Mouse (Mus musculus) hindbrain, embryonic 16.5 days (tissue): Measurements from ENCODE around the gene Vmn1r15. TPM values are rescaled to one million over a fixed set of nuclear protein-coding genes. Genes with fewer than 3 reads are reported as not detected.

Source experiments
- ATAC-seq: fragments of 200-750 bp; cut with Nextera tagmentation; 2 replicates; pipeline ENCODE4 v1.8.0; 2017; ENCODE audit warnings: moderate TSS enrichment, moderate library complexity
- H3K27ac ChIP-seq: fragments of 300-500 bp; sonication (generic); 2 replicates; pipeline ENCODE4 v1.5.1; 2014; ENCODE audit warnings: low read depth, mild to moderate bottlenecking, control low read depth, low read length, moderate library complexity
- H3K27me3 ChIP-seq: fragments of 300-500 bp; sonication (generic); replicated peaks from 2 replicates; pipeline ENCODE4 v1.6.1; 2014; ENCODE audit warnings: low read length; ENCODE audit not compliant: control insufficient read depth, insufficient read depth
- H3K36me3 ChIP-seq: fragments of 300-500 bp; sonication (generic); 2 replicates; pipeline ENCODE4 v1.6.1; 2014; ENCODE audit warnings: mild to moderate bottlenecking, low read length, moderate library complexity, mixed read lengths; ENCODE audit not compliant: control insufficient read depth, insufficient read depth
- H3K4me1 ChIP-seq: fragments of 300-500 bp; sonication (generic); 2 replicates; pipeline ENCODE4 v1.6.1; 2014; ENCODE audit warnings: low read depth, low read length; ENCODE audit not compliant: control insufficient read depth, insufficient read depth
- H3K4me2 ChIP-seq: fragments of 300-500 bp; sonication (generic); 2 replicates; pipeline ENCODE4 v1.6.1; 2014; ENCODE audit warnings: mild to moderate bottlenecking, low read length, control low read depth, moderate library complexity
- H3K4me3 ChIP-seq: fragments of 300-500 bp; sonication (generic); 2 replicates; pipeline ENCODE4 v1.5.1; 2014; ENCODE audit warnings: mild to moderate bottlenecking, low read length, control low read depth, moderate library complexity
- H3K9ac ChIP-seq: fragments of 300-500 bp; sonication (generic); 2 replicates; pipeline ENCODE4 v1.6.1; 2014; ENCODE audit warnings: low read depth, mild to moderate bottlenecking, control low read depth, low read length, moderate library complexity
- H3K9me3 ChIP-seq: fragments of 300-500 bp; sonication (generic); 2 replicates; pipeline ENCODE4 v1.6.1; 2014; ENCODE audit warnings: mild to moderate bottlenecking, low read length, moderate library complexity; ENCODE audit not compliant: control insufficient read depth
- whole genome bisulfite sequencing: fragments of 180-500 bp; shearing (Covaris S2); extraction: QIAGEN DNeasy Blood & Tissue Kit; methylation state at CpG from one replicate; pipeline ENCODE4 v1.1.7; 2014; 5-methylcytosine and 5-hydroxymethylcytosine counted together
- polyA plus RNA-seq: library from polyadenylated mRNA; unstranded; fragments of >200 nt; fragmentation: Nextera tagmentation; extraction: Ambion mirVana; gene quantifications from 2 replicates; pipeline ENCODE4 v1.2.1, GENCODE M21; 2015

Gene Vmn1r15
- polyA plus RNA-seq = not detected in 2 replicates

DNA sequence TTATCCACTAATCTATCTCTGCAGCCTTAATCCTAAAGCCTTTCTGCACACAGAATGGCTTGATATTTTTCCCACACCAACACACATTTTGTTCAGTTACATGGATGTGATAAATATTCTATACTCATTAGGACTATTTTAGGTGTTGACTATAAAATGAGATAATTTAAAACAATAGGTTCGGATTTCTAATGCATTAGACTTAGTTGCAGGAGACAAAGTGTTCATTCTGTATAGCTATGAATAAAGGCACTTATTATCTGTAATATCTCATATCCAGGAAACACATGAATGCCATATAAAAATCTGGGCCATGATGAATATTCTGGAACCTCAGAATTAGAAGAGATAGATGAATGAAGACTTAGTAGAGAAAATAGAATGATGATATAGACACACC lies at the start of gene Vmn1r15:
Vmn1r15 (plus strand) TSS at position 301 of the 400 bp plus-strand sequence.
- no peak within 1 kb of the TSS for H3K9ac ChIP-seq
- no peak within 1 kb of the TSS for H3K4me2 ChIP-seq
- H3K36me3 ChIP-seq = no peaks in the 10 kb centered on the region
- no peak for ATAC-seq
- WGBS = 84% methylated on average over 1 of the region's 1 CpGs
- H3K4me3 ChIP-seq = no peak within 1 kb of the TSS
- no peak within 1 kb of the TSS for H3K27ac ChIP-seq
- H3K4me1 ChIP-seq = no peaks in the 10 kb centered on the region
- no peaks in the 10 kb centered on the region for H3K27me3 ChIP-seq
- H3K9me3 ChIP-seq = no peaks in the 10 kb centered on the region

DNA sequence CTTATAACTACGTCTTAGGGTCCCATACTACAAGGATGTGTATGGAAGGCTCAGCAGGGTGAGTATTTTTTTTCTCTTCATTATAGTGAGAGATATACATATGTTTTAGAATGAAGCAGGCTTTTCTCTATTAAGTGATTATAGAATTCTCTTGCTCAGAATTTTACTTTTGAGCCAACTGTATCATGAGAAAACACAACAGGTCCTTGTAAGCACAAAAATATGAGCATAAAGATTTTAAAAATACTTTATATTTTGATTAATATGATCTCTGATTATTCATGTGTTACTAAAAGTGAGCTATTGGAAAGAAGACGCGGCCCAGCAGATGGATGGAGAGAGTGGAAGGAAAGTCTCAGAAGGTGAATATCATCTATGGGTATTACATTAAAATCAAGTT lies 26.4 kb upstream of the Vmn1r15 start, which contains the start of gene Vmn1r14:
Vmn1r14 (plus strand) TSS at position 301 of the 400 bp plus-strand sequence.
- ATAC-seq = no peak
- Histone ChIP-seq H3K9ac (no peak within 1 kb of the TSS), H3K4me3 (no peak within 1 kb of the TSS), H3K4me2 (no peak within 1 kb of the TSS), H3K9me3 (no peaks in the 10 kb centered on the region), H3K36me3 (no peaks in the 10 kb centered on the region), H3K27me3 (no peaks in the 10 kb centered on the region), H3K27ac (no peak within 1 kb of the TSS), H3K4me1 (no peaks in the 10 kb centered on the region)
- 89% methylated on average over 3 of the region's 3 CpGs for WGBS

DNA sequence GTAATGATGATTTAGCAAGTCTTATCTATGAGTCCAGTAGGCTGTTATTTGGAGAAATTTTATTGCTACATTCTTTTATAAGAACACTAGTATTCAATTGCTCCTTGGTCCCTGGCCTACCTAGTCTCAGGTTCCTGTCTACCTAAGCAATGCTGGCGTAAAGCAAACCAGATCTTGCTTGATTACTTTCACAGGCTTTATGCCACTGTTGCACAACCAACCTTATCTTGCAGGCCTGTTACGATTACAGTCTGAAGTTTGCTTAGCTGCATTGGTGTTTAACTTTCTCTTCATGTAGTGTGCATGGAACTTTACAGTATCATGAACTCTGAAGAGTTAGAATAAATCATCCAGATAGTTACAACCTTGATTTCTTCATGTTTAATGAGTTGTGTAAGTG lies 3.2 kb downstream of the Vmn1r15 start:
- no peak overlapping the region for H3K4me3 ChIP-seq
- no peak overlapping the region for H3K27ac ChIP-seq
- no peaks in the 10 kb centered on the region for H3K27me3 ChIP-seq
- H3K9me3 ChIP-seq = no peaks in the 10 kb centered on the region
- H3K9ac ChIP-seq = no peak overlapping the region
- 93% methylated on average over 2 of the region's 2 CpGs for WGBS
- H3K4me2 ChIP-seq = no peak overlapping the region
- no peaks in the 10 kb centered on the region for H3K4me1 ChIP-seq
- no peaks in the 10 kb centered on the region for H3K36me3 ChIP-seq
- ATAC-seq = no peak

DNA sequence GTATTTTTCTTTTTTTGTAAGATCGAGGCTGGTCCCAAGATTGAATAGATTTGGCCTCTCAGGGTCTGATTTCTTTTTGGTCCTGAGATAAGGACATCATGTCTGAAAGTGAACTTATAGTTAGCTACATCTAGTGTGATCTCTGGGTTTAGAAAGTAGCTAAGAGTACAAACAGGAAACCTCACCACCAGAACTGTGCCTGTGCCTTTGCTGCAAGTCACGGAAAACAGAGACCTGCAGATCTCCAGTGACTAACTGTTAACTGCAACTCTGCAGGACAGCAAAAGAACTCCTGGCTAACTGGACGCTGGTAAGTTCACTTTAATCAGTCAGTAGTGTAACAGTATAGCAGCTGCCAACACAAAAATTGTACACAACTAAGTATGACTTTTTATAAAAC lies 14.1 kb downstream of the Vmn1r15 start:
- WGBS = 80% methylated on average over 3 of the region's 3 CpGs
- no peaks in the 10 kb centered on the region for H3K4me1 ChIP-seq
- H3K9me3 ChIP-seq = no peaks in the 10 kb centered on the region
- H3K4me2 ChIP-seq = no peak overlapping the region
- ATAC-seq = no peak
- no peak overlapping the region for H3K27ac ChIP-seq
- H3K36me3 ChIP-seq = no peaks in the 10 kb centered on the region
- no peak overlapping the region for H3K9ac ChIP-seq
- no peak overlapping the region for H3K4me3 ChIP-seq
- no peaks in the 10 kb centered on the region for H3K27me3 ChIP-seq

DNA sequence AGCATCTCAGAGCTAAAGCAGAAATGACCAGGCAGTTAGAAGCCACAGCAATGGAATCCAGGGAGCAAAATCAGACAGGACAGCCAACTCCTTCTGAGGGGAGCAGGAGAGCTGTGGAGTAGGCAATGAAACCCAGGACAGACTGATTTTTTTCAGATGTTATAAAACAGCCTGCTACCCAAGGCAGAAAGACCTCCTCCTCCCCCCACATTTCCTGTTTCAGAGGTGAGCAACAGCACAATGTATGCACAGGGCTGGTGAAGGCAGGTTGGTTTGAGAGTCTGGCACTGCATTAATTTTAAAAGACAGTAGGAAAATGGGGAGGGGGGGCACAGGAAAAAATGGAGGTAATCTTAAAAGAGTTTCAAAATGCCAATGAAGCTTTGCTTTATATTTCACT lies 14.8 kb downstream of the Vmn1r15 start:
- ATAC-seq = no peak
- H3K9me3 ChIP-seq = no peaks in the 10 kb centered on the region
- H3K36me3 ChIP-seq = no peaks in the 10 kb centered on the region
- H3K27me3 ChIP-seq = no peaks in the 10 kb centered on the region
- no peak overlapping the region for H3K4me2 ChIP-seq
- H3K4me1 ChIP-seq = no peaks in the 10 kb centered on the region
- no peak overlapping the region for H3K27ac ChIP-seq
- H3K9ac ChIP-seq = no peak overlapping the region
- no peak overlapping the region for H3K4me3 ChIP-seq

DNA sequence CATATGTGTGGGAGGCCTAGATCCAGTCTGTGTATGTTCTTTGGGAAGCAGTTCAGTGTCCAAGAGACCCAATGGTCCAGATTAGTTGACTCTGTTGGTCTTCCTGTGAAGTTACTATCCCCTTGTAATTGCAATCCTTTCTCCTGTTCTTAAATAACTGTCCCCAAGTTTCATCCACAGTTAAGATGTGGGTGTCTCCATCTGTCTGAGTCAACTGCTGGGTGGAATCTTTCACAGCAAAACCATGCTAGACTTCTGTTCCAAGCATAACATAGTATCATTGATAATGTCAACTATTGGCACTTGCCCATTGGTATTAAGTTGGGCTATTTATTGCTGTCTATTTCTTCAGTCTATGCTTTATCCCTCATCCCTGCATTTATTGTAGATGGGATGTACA lies 21.2 kb downstream of the Vmn1r15 start:
- H3K27me3 ChIP-seq = no peaks in the 10 kb centered on the region
- H3K27ac ChIP-seq = no peak overlapping the region
- no peak overlapping the region for H3K4me2 ChIP-seq
- no peaks in the 10 kb centered on the region for H3K36me3 ChIP-seq
- H3K9ac ChIP-seq = no peak overlapping the region
- no peaks in the 10 kb centered on the region for H3K4me1 ChIP-seq
- no peak for ATAC-seq
- H3K4me3 ChIP-seq = no peak overlapping the region
- no peaks in the 10 kb centered on the region for H3K9me3 ChIP-seq

Other genes with a start within 250 kb of the Vmn1r15 start
- gene Vmn1r7, start 232.6 kb upstream of the Vmn1r15 start, polyA plus RNA-seq = not detected in 2 replicates
- not detected in 2 replicates for gene Vmn1r8, start 225.7 kb upstream of the Vmn1r15 start, polyA plus RNA-seq
- not detected in 2 replicates for gene Vmn1r9, start 191.2 kb upstream of the Vmn1r15 start, polyA plus RNA-seq
- gene Vmn1r10, start 148.5 kb upstream of the Vmn1r15 start, polyA plus RNA-seq = not detected in 2 replicates
- gene Vmn1r11, start 124.5 kb upstream of the Vmn1r15 start, polyA plus RNA-seq = not detected in 2 replicates
- gene Vmn1r12, start 101.0 kb upstream of the Vmn1r15 start, polyA plus RNA-seq = not detected in 2 replicates
- gene Vmn1r13, start 54.7 kb upstream of the Vmn1r15 start, polyA plus RNA-seq = not detected in 2 replicates
- gene Vmn1r14, start 26.3 kb upstream of the Vmn1r15 start, polyA plus RNA-seq = not detected in 2 replicates
- gene Vmn1r16, start 71.5 kb downstream of the Vmn1r15 start, polyA plus RNA-seq = not detected in 2 replicates
- not detected in 2 replicates for gene Vmn1r17, start 105.8 kb downstream of the Vmn1r15 start, polyA plus RNA-seq
- not detected in 2 replicates for gene Vmn1r18, start 137.8 kb downstream of the Vmn1r15 start, polyA plus RNA-seq
- gene Vmn1r19, start 145.8 kb downstream of the Vmn1r15 start, polyA plus RNA-seq = not detected in 2 replicates
- gene Vmn1r20, start 171.0 kb downstream of the Vmn1r15 start, polyA plus RNA-seq = not detected in 2 replicates